Mouse (Mus musculus) spleen, embryonic (tissue): Measurements from ENCODE around the gene Pla2g1b.
"Not testable (repeated sequence)": the region's sequence is repeated elsewhere in the genome, so short reads cannot be mapped to it uniquely, and the experiment has no call there.

Source experiments
- CTCF ChIA-PET: fragments of 350-600 bp; sonication (Branson Sonifier 250); formaldehyde crosslinking; loops from one replicate; lab custom pipeline; 2022; lab: Charles Lee

The Pla2g1b gene

DNA sequence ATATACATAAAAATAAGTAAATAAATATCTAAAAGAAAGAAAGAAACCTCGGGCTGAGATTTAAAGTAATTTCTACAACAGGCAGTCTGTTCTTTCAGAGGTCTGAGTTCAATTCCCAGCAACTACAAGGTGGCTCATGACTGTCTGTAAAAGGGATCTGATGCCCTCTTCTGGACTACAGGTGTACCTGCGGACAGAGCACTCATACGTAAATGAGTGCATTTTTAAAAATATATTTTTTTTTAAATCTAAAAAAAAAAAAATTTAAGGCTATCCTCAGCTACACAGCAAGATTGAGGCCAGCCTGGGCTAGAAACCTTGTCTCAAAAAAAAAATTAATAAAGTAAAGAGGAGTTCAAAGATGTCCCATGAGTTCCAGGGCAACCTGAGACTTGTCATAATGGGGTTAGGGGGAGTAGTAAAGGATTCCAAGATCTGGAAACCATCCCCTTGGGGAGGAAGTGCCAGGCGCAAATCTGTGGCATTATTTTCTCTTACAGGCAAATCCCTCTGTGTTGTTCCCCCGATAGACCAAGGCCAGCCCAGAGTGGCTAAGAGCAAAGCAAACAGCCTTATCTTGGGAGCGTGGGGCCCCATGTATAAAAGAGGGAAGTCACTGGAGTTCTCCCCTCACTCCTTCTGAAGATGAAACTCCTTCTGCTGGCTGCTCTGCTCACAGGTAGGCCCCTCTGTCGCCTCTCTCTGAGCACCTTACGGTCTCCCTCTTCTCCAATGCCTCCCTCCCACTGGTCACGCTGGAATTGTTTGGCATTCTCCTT, at the start of gene Pla2g1b:
Pla2g1b (plus strand) TSS at position 621 of the 779 bp plus-strand sequence.
- CTCF ChIA-PET: no interaction called here

DNA sequence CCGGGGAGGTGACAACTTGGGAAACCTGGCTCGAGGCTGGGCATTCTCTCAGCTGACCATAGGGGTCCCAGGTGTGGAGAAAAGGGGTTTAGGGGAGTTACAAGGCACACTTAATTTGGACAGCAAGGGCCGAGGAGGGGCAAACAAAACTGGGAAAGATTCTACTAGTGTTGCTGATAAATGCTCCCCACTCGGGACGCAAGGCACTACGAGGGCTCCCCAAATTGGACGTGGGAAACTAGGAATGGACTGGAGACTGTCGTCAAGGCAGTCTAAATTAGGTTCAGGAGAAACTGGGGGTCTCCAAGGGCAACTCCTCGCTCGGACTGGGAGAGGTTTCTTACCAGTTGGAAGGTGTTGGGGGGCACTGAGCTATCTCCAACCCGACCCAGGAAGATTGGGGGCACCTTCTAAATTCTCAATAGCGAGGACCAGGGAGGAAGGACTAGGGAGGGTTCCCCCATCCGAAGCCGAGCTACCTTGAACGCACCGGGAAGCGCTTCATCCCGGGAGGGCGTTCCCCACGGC, 37.2 kb upstream of the Pla2g1b start:
- CTCF ChIA-PET: no interaction called here

DNA sequence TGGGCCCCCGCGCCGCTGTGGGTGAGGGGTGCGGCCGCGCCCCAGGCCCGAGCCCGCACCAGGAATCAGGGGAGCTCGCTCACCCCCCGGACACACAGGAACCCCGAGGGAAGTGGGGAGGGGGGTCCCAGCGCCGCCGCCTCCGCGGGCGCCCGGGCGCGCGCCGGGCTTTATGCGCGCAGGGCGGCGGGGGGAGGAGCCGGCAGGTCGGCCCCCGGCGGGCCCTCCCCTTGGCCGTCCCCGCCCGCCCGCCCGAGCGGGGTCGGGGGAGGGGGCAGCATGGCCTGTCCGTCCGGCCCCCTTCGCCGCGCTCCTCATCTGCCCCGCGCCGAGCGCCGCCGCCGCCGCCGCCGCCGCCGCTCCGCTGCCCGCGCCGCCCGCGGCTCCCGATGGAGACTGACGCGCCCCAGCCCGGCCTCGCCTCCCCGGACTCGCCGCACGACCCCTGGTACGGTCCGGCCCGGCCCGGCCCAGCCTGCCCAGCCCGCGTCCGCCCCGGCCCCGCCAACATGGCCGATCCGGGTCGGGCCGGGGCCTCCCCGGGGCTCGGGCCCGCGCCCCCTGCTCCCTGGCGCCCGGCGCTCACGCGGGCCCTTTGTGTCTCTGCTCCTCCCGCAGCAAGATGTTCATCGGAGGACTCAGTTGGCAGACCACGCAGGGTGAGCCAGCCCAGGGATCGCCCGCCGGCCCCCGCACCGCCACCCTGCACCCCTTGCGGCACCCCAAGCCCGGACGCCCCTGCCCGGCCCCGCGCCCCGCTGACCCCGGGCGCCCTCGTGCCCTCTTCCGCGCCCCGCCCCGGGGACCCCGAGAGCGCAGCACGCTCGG, 36.5 kb upstream of the Pla2g1b start, which contains the start of gene Msi1:
Msi1 (plus strand) TSS at position 241 of the 828 bp plus-strand sequence.
- CTCF ChIA-PET: no interaction called here

DNA sequence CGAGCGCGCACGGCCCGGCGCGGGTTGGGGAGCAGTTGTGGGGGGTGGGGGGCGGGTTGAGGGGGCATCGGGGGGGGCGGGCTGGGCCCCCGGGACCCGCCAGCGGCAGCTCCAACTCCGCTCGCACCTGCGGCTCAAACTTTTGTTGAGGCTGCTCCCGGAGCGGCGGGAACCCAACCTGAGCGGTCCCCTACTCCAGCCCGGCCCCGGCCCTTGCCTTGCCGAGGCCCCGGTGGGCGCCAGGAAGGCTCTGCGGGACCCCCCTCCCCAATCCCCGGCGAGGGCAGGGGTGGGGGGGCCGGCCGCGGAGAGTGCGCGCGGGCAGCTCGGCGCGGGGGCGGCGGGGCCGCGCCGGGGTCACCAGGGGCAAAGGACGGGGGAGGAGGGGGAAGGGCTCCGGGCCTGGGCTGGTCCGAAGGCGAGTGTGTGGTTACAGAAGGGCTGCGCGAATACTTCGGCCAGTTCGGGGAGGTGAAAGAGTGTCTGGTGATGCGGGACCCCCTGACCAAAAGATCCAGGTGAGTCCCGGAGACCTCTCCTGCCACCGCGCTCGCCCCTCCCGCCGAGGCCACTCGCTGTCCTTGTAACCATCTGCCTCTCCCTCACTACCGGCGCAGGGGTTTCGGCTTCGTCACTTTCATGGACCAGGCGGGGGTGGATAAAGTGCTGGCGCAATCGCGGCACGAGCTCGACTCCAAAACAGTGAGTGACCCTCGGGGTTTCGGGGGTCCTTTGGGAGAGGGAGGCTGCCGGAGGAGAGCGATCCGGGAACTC, 35.7 kb upstream of the Pla2g1b start:
- CTCF ChIA-PET: no interaction called here

DNA sequence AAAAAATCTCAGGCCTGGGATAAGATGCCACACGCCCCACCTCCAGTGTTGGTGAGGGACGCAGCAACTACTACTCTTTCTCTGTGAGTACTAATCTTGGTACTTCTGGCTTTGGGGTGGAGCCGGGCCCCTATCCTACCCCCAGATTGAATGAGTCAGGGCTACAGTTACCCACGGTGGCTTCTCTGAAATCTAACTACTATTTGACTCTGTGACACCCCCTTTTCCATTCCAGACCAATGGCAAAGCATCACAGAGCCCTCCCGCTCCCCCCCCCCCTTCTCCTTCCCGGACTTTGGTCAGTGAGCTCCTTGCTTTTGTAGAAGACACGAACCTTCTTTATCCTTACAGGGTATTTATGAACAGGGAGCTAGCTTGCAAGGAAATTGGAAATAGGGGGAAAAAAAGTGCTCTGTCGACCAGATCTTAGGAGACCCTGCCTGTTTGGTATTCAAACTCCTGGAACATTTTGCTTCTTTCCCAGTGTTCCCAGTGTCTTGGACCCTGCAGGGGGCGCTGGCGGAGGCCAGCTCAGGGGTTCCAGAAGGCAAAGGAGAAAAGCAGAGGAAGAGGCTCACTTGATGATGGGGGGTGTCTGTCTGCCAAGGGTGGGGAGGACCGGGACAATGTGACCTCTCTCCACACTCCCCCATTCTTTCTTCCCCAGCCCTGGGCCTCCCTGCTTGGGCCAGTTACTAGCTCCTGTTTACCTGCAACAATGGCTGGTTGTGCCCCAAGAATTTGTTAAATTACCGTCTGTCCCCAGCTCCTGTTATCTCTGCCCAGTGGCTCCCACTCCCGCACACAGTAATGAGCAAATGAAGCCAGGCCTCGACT, 34.8 kb upstream of the Pla2g1b start:
- CTCF ChIA-PET: interaction anchor here (0.6 kb wide), 1 partner anchor 8 kb away, joined by 11 read pairs; no protein-coding TSS in a partner anchor

DNA sequence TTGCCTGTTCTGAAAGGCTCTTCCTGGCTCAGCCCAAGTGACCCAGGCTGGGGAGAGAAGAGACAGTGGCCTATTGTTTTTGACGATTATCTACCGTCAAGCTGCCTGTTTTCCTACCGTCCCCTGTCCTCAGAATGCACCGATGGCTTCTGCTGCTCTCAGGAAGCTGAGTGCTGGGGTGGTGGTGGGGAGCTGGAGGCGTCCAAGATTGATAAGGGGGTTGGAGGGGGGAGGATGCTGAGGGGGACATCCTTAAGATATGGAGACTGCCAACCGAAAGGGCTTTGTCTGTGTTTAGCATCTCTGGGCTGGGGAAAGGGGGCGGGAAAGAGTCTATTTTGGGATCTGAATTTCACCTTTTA, 34.2 kb upstream of the Pla2g1b start:
- CTCF ChIA-PET: no interaction called here

DNA sequence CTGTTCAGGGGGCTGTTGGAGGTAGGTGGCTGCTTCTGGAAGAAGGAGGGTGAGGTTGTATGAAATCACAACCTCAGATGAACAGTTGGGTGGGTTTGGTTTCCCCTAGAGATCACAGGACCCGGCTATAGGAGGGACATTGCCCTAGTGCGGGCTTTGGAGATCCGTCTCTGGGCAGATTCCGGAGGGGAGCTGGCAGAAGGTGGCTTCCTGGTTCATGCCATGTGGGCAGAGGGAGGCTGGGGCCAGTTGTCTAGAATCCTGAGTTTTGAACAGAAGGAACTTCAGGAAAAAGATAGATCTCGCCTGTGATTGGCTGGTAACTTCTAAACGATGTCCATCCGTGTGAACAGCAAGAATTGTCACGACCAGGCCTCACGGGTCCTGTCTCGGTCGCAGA, 33.7 kb upstream of the Pla2g1b start:
- CTCF ChIA-PET: no interaction called here

DNA sequence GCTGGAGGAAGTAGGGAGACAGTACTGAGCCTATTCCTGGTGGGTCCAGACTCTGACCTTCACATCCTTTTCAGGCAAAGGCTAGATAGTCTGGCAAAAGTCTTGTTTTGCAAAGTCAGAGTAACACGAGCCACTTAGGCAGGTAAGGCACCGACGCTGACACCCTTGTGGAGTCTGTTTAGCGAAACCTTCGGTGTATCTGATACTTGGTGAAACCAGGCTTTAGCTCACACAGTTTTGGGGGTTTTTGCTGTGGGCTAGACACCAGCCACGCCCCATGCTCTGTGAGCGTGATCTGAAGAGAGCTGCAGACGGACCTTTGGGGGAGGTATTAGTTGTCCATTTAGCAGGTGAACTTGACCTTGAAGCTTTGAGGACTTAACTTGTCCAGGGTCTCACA, 32.9 kb upstream of the Pla2g1b start:
- CTCF ChIA-PET: interaction anchor here (0.6 kb wide), 1 partner anchor 328 kb away, joined by 4 read pairs; no protein-coding TSS in a partner anchor

DNA sequence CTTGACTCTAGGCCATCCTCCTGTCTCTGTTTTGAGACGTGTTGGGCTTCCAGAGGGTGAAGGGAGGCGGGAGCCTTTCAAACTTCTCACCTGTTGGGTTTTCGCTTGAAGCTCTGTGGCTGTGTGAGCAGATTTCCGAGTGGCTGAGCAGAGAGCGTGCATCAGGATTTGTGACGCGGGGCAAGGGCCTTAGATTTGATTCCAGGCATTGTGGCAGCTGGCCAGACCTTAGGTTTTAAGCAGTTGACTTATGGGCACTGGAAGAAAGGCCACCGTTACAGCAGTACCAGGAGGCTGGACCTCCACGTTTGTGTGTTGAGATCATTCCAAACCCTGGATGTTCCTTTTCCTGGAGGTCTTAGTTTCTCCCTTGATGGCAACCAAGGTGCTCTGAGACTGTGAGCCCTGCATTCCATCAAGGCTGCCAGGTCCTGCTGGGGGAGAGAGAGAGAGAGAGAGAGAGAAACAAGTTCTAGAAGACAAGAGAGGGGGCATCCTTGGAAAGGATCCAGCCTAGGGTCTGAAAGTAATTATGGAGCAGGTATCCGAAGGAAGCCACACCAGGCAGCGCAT, 31.7 kb upstream of the Pla2g1b start:
- CTCF ChIA-PET: no interaction called here

DNA sequence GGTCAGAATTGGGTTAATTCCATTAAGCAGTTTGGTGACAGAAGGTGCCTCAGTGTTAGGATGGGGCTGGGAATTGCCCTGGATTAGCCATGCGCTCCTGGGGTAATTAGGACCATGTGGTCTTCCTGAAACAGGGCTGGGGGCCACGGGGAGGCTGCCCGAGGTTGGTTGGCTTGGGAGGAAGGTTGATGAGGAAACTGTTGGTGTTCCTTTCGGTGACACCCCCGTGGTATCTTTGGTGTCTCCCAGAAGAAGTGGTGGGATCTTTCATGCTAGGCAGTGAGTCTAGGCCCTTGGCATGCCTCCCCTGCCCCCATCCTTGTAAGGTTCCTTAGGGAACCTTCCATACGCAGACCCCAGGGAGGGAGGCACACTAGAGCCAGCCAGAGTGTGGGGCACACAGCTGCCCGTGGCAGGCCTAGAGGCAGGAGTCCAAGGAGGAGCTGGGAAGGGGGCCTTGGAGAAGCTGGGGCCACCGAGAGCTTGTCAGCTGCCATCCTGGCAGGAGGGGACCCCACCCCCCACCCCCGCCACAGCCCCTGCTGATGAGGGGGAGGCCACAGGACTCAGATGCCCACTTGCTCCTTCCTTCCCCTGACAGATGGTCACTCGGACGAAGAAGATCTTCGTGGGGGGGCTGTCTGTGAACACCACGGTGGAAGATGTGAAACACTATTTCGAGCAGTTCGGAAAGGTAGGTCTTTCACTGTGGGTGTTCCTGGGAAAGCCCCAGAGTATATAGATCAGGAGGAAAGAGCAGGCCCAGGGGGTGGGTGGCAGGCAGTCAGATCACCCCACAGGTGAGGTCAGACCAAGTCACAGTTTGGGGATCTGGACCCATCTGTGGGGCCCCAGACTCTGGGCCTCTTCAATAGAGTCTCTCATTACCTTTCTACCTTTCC, 31.0 kb upstream of the Pla2g1b start:
- CTCF ChIA-PET: no interaction called here

DNA sequence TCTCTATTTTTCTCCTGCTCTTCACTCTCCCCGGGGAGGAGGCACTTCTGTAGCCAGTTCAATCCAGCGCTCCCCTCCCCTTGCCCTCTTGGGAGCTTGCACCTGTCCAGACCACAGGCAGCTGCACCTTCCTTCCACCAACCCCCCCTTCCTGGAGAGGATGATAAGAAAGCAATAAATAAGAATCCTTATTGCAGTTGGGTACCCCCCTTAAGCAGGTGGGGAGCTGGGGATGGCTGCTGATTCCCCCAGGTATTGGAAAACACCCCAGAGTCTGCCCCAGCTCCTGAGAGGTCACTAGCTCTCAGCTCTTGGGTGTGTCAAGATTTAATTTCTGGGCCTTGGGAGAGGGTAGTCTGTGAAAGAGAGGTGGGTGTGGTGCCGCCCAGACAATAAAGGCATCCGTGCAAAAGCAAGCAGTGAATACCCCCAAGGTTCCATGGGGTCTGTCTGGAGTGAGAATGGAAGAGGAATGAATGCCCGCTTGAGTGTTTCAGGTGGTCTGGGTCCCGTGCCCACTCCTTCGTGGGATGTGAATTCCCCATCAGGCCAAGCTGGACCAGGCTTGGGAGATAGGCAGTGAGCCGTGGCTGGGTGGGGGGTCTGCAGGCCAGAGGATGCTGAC, 30.2 kb upstream of the Pla2g1b start:
- CTCF ChIA-PET: no interaction called here

GRCm38 (mm10) chr5:115436421-115437124, 29.5 kb upstream of the Pla2g1b start:
- CTCF ChIA-PET: interaction anchor here (0.5 to 0.6 kb wide), 2 partner anchors 40 to 71 kb away, joined by 3 to 8 read pairs; no protein-coding TSS in a partner anchor

DNA sequence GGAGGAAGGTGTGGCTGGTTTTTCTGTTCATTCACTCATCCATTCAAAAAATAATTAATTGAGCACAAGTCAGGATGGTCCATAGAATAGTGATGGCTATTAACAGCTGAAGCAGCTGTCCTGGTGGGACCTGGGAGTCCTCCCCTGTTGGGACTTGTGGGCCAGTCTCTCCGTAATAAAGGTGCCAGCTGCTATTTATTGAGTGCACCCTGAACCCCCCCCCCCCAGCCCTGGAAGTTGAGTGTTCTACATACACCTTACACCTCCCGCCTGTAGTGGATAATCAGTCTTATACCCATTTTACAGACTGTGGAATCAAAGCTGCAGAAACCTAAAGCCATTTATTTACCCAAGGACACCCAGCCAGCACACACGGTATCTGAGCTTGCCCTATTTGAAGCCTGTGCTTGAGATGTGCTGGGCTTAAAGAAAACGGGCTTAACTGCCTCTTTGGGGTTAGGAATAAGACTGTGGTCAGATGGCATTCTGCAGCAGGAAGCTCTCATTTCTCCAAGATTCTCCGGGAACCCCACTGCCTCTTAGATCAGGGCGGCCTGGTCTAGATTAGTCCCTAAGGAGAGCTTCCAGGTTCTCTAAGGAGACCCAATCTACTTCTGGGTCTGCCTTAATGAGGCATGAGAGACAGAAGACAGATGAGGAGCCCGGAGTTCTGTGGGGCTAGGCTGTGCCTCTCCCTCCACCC, 28.7 kb upstream of the Pla2g1b start:
- CTCF ChIA-PET: interaction anchor here (0.5 to 0.6 kb wide), 2 partner anchors 72 to 329 kb away, joined by 3 to 5 read pairs; no protein-coding TSS in a partner anchor

DNA sequence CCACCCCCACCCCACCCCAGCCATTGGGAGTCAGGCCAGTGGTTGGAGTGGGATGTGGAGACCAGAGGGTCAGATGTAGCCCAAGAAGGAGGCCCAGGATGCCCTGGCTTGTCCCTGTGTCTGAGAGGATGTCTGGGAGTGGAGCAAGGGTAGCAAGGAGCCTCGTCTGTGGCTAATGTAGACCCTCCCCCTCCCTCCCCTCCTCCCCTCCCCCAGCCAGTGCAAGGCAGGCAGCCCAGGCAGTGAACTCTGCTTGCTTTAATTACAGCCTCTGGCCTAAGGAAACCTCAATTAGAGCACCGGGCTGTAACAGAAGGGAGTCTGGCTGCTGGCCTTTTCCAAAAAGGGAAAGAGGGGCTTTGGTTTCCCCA, 28.1 kb upstream of the Pla2g1b start:
- CTCF ChIA-PET: no interaction called here

- CTCF ChIA-PET: interaction anchor here (0.6 kb wide), 1 partner anchor 7 kb away, joined by 11 read pairs; no protein-coding TSS in a partner anchor
Measured at GRCm38 (mm10) chr5:115438667-115439066, 27.4 kb upstream of the Pla2g1b start.

DNA sequence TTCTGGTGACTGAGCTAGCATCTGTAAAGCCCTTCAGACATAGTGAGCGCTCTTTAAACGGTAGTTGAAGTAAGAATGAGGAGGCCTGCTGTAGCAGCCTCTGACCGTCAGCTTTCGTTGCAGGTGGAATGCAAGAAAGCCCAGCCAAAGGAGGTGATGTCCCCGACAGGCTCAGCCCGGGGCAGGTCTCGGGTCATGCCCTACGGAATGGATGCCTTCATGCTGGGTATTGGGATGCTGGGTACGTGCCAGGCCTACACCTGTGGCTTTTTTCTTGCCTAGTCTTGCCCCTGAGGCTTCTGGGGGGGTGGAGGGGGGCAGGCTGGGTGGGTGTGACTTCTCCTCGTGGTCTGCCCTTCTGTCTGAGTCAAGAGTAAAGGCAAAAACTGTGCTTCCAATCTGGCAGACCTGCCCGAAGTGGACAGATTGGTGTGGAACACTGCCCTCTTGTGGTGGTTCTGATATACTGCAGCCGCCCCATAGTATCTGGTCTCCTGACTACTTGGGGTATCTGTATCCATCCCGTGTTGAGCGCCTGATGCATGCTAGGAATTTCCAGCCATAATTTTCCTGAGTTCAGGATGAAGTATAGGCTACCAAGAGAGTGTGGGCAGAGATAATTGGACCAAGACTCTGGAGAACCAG, 24.7 kb upstream of the Pla2g1b start:
- CTCF ChIA-PET: interaction anchor here (0.6 to 0.8 kb wide), 3 partner anchors 42 to 220 kb away, joined by 4 to 7 read pairs (median 5); no protein-coding TSS in a partner anchor

DNA sequence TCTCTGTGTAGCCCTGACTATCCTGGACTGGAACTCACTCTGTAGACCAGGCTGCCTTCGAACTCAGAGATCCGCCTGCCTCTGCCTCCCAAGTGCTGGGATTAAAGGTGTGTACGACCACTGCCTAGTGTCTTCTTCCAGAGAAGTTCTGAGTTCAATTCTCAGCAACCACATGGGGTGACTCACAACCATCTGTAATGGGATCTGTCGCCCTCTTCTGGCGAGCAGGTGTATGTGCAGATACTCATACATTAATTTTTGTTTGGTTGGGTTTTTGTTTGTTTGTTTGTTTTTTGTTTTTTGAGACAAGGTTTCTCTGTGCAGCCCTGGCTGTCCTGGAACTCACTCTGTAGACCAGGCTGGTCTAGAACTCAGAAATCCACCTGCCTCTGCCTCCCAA, 23.4 kb upstream of the Pla2g1b start:
- CTCF ChIA-PET: not testable (repeated sequence)
